Mouse (Mus musculus) kidney, embryonic 15.5 days (tissue): ENCODE results near the gene Man1a. TPM values are rescaled to one million over a fixed set of nuclear protein-coding genes. Genes with fewer than 3 reads are reported as not detected.

Experiments used
- ATAC-seq: fragments of 200-750 bp; cut with Nextera tagmentation; replicated peaks from 2 replicates; pipeline ENCODE4 v1.8.0; 2017; ENCODE audit warnings: moderate TSS enrichment; ENCODE audit not compliant: low FRiP score
- H3K27ac ChIP-seq: fragments of 300-500 bp; sonication (generic); 2 replicates; pipeline ENCODE4 v1.5.1; 2015; ENCODE audit warnings: mild to moderate bottlenecking, inconsistent platforms
- H3K27me3 ChIP-seq: fragments of 300-500 bp; sonication (generic); 2 replicates; pipeline ENCODE4 v1.6.1; 2015; ENCODE audit warnings: inconsistent platforms
- H3K36me3 ChIP-seq: fragments of 300-500 bp; sonication (generic); 2 replicates; pipeline ENCODE4 v1.6.1; 2015; ENCODE audit warnings: inconsistent platforms
- H3K4me1 ChIP-seq: fragments of 300-500 bp; sonication (generic); 2 replicates; pipeline ENCODE4 v1.6.1; 2015; ENCODE audit warnings: inconsistent platforms
- H3K4me2 ChIP-seq: fragments of 300-500 bp; sonication (generic); 2 replicates; pipeline ENCODE4 v1.6.1; 2015; ENCODE audit warnings: moderate library complexity, mild to moderate bottlenecking, inconsistent platforms
- H3K4me3 ChIP-seq: fragments of 300-500 bp; sonication (generic); replicated peaks from 2 replicates; pipeline ENCODE4 v1.5.1; 2015; ENCODE audit warnings: mild to moderate bottlenecking, inconsistent platforms
- H3K9ac ChIP-seq: fragments of 300-500 bp; sonication (generic); 2 replicates; pipeline ENCODE4 v1.6.1; 2015; ENCODE audit warnings: mild to moderate bottlenecking, inconsistent platforms
- H3K9me3 ChIP-seq: fragments of 300-500 bp; sonication (generic); replicated peaks from 2 replicates; pipeline ENCODE4 v1.6.1; 2016; ENCODE audit warnings: inconsistent platforms
- WGBS: fragments of 180-500 bp; shearing (Covaris S2); methylation state at CpG from one replicate; pipeline ENCODE4 v1.1.7; 2015; ENCODE audit warnings: mixed read lengths; 5-methylcytosine and 5-hydroxymethylcytosine counted together
- polyA plus RNA-seq: library from polyadenylated mRNA; unstranded; fragments of >200 nt; fragmentation: Nextera tagmentation; extraction: Ambion mirVana; gene quantifications from 2 replicates; pipeline ENCODE4 v1.2.1, GENCODE M21; 2015

Man1a gene
- polyA plus RNA-seq, 1 experiment from 2014 or later: 8.4 TPM

DNA sequence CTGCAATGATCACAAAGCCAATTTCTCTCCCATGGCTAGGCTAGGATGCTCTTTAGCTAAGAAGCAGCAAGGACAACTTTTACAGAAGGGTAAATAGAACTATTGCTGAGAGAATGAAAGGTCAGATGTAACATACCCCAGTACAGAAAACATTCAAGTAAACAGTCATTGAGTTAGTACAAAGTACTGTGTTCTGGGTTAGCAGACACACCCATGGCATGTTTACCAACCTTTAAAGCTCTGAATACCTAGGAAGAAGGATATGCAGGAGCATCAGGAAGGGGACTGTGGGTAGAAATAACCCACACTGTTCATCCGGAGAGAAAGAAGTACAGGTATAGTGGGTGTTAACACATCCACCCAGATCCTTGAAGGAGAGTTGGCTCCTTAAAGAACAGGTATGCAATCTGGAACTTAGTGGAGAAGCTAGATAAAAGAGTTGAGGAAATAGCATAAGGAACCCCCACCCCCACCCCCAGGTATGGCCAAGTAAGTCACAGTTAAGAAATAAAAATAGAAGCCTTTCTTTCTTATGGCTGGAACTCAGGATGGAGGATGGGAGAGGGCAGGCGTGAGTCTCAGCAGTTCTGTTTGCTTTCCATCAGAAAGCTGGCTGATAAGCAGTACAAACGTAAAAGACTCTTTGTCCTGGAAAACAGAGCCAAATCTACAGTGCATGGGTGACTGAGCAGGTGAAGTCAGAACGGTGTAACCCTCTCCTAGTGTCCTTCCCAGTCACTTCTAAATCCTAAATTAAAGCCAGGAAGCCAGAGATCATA, 146.5 kb downstream of the Man1a start:
- no peaks in the 10 kb centered on the region for H3K9me3 ChIP-seq
- H3K4me2 ChIP-seq: no peak overlapping the region
- H3K36me3 ChIP-seq: peaks cover 12% of the 10 kb centered on the region; the same call in 1 of the 2 replicates
- 41% methylated on average over 4 of the region's 4 CpGs for WGBS
- ATAC-seq: no peak
- no peak overlapping the region for H3K9ac ChIP-seq
- H3K27me3 ChIP-seq: no peaks in the 10 kb centered on the region
- H3K27ac ChIP-seq: no peak overlapping the region
- H3K4me1 ChIP-seq: no peaks in the 10 kb centered on the region
- H3K4me3 ChIP-seq: no peak overlapping the region

DNA sequence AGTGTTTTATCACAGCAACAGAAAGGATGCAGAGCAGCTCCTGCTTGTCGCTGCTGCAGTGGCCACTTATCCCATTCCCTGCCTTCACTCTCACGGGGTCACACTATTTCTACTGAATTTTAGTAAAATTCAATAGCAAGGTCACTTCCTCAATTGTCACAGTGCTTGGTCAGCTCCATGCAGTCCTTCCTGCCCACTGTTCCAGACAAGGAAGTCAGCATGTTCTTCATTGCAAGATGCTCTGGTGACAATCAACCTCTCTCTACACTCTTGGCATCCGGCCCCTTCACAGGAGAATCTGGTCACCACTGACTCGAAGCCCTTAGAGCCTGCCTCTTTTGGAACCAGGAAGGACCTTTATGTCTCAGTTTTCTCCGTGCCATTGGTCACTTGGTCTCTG, 148.5 kb downstream of the Man1a start:
- Histone ChIP-seq H3K4me2 (no peak overlapping the region), H3K4me1 (no peaks in the 10 kb centered on the region), H3K9me3 (no peaks in the 10 kb centered on the region), H3K4me3 (no peak overlapping the region), H3K27ac (no peak overlapping the region), H3K9ac (no peak overlapping the region), H3K36me3 (peaks cover 11% of the 10 kb centered on the region), H3K27me3 (no peaks in the 10 kb centered on the region)
- WGBS: 77% methylated on average over 5 of the region's 5 CpGs
- no peak for ATAC-seq

DNA sequence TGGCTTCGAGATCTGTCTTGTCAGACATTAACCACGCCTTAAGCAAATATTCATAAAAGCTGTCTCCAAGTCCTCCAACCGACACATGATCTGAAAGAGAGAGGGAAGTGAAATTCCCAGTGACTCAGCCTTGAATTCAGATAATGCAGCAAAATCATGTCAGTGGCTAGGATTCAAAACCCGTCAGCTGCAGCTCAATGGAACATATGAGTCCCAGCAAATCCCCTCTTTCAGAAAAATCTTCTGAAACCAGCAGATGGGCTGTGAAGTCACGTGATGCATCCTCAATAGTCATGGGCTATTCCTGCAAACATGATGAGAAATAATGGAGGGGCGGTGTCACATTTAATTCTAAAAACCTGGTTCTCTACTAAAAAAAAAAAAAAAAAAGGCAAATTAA, 151.0 kb downstream of the Man1a start:
- no peaks in the 10 kb centered on the region for H3K27me3 ChIP-seq
- H3K4me2 ChIP-seq: no peak overlapping the region
- H3K9me3 ChIP-seq: no peaks in the 10 kb centered on the region
- no peaks in the 10 kb centered on the region for H3K4me1 ChIP-seq
- peaks cover 6% of the 10 kb centered on the region; the same call in 1 of the 2 replicates for H3K36me3 ChIP-seq
- no peak overlapping the region for H3K27ac ChIP-seq
- H3K4me3 ChIP-seq: no peak overlapping the region
- H3K9ac ChIP-seq: no peak overlapping the region
- 87% methylated on average over 6 of the region's 6 CpGs for WGBS
- no peak for ATAC-seq

DNA sequence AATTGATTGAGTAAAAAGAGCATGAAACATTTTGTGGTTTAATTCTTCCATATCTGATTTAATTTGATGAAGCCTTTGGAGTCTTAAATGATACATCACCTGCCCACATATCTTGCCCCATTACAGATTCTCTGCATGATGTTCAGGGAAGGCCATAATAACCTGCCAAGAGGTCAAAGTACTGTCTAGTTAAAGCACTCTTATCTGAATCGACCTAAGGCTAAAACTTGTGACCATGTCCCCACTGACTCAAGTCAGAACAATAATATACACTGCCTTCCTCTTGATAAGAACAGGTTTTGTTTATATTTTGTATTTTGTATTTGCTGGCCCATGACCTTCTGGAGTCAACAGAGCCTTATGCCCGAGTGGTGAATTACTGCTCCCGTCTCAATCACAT, 154.2 kb downstream of the Man1a start:
- 83% methylated on average over 3 of the region's 3 CpGs for WGBS
- Histone ChIP-seq H3K27ac (no peak overlapping the region), H3K36me3 (peaks cover 15% of the 10 kb centered on the region), H3K4me2 (no peak overlapping the region), H3K4me3 (no peak overlapping the region), H3K27me3 (no peaks in the 10 kb centered on the region), H3K9me3 (no peaks in the 10 kb centered on the region), H3K4me1 (no peaks in the 10 kb centered on the region), H3K9ac (no peak overlapping the region)
- no peak for ATAC-seq

DNA sequence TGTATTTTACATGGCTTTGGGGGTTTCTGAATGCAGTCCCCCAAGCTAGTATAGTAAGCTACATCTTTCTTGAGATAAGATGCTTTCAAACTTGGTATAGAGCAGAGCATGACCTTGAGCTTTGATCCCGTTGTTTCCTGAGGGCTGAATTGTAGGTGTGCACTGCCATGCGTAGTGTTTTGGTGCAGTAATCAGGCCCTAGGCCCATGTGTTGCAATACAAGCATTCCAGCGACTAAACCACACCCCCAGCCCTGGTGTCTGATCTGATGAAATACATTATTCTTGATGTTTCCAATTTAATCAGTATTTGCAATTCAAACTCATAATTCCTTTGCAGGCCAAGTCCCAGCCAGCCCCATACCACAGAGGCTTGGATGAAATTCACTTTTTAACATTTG, 158.9 kb downstream of the Man1a start:
- 79% methylated on average over 3 of the region's 3 CpGs for WGBS
- ATAC-seq: 0 out of 2 replicates have a peak, but pooled peaks have one; percentile 29
- Histone ChIP-seq H3K27ac (no peak overlapping the region), H3K36me3 (peaks cover 11% of the 10 kb centered on the region; the same call in 1 of the 2 replicates), H3K9ac (no peak overlapping the region), H3K4me3 (no peak overlapping the region), H3K4me2 (no peak overlapping the region), H3K9me3 (no peaks in the 10 kb centered on the region), H3K27me3 (no peaks in the 10 kb centered on the region), H3K4me1 (peaks cover 8% of the 10 kb centered on the region)

DNA sequence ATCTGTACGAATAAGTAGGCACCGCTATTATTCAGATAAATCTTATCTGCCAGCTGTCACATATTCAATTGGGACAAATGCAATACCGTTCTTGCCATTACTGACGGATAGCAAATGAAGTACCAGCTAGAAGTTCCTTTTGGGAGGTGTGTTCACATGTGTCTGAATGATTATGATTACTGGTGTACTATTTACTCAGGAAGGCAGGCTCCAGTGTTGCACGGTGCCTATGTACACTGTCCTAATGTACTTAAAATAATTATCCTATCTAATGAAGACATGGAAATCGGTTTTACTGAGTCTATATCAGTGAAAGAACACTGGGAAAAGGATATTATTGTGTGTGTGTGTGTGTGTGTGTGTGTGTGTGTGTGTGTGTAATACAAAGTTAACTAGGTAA, 160.7 kb downstream of the Man1a start:
- H3K36me3 ChIP-seq: peaks cover 11% of the 10 kb centered on the region; the same call in 1 of the 2 replicates
- no peak for ATAC-seq
- 63% methylated on average over 6 of the region's 6 CpGs for WGBS
- H3K4me2 ChIP-seq: peak overlapping the region; percentile 27; the same call in 1 of the 2 replicates
- no peaks in the 10 kb centered on the region for H3K9me3 ChIP-seq
- H3K4me1 ChIP-seq: peaks cover 8% of the 10 kb centered on the region
- H3K27ac ChIP-seq: peak overlapping the region; percentile 22; the same call in 1 of the 2 replicates
- H3K27me3 ChIP-seq: no peaks in the 10 kb centered on the region
- no peak overlapping the region for H3K4me3 ChIP-seq
- no peak overlapping the region for H3K9ac ChIP-seq

DNA sequence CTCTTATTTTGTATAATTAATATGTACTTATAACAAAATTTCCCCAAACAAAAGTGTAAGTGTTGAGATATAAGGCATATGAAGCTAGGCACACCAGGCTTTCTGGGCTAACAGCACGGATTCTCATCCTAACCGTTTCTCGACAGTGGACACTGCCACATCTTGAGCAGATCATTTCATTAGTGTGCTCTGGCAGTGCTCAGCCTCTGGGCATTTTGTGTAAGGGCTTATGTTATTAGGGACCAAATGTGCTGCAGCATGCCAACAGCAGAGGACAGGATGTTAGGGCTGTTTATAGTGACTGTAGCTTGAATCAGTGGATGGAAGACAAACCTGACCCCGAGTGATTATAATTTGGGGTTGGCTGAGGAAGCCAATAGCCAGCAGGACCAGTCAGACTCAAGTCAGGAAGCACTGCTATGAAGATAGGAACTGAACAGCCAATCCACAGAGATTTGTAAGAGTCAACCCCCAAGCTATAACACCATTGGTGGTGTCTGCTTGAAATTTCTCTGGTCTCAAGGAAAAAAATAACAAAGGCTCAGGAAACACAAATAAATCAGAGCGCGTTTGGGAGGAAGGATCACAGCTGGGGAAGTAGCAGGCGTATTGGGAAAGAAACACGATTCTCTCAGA, 161.3 kb downstream of the Man1a start:
- ATAC-seq: peak; percentile 90
- H3K27me3 ChIP-seq: no peaks in the 10 kb centered on the region
- 40% methylated on average over 8 of the region's 8 CpGs for WGBS
- no peak overlapping the region for H3K4me3 ChIP-seq
- peak overlapping the region; percentile 68; the same call in 1 of the 2 replicates for H3K27ac ChIP-seq
- H3K4me2 ChIP-seq: peak overlapping the region; percentile 27; the same call in 1 of the 2 replicates
- peaks cover 11% of the 10 kb centered on the region; the same call in 1 of the 2 replicates for H3K36me3 ChIP-seq
- no peaks in the 10 kb centered on the region for H3K9me3 ChIP-seq
- H3K9ac ChIP-seq: no peak overlapping the region
- peaks cover 8% of the 10 kb centered on the region for H3K4me1 ChIP-seq

DNA sequence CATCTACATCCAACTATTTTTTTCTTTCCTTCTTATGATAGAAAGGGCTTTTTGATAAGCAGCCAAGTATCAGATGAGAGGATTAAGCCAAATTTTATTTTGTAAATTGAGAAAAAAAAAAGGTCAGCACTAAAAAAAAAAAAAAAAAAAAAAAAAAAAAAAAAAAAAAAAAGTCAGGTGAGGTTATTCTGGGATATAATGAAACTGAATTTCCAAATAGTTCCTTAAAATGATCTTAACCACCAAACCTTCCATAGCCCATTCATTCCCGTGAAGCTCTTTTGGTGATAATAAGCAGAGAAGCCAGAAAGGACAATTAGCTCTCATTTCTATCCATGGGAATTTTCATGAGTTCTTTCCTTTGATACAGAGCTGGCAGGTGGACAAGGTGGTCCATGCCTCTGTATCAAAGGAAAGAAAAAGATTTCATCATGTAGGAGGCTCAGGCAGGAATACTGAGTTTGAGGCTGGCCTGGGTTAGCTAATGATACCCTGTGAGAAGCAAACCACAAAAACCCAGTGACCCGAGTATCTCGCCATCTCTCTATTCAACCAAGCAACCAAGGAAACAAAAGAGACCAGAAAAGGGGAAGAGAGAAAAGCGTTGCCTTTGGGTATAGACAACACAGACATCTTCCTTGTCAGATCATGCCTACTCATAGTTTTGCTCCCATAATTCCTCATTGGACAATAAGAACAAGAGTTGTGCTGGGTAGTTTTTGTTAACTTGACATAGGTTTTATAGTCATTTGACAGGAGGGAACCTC, 162.7 kb downstream of the Man1a start:
- Histone ChIP-seq H3K9ac (no peak overlapping the region), H3K4me2 (no peak overlapping the region), H3K9me3 (no peaks in the 10 kb centered on the region), H3K4me3 (no peak overlapping the region), H3K36me3 (peaks cover 7% of the 10 kb centered on the region; the same call in 1 of the 2 replicates), H3K27me3 (no peaks in the 10 kb centered on the region), H3K4me1 (peaks cover 8% of the 10 kb centered on the region), H3K27ac (no peak overlapping the region)
- ATAC-seq: no peak
- WGBS: 93% methylated on average over 4 of the region's 4 CpGs

DNA sequence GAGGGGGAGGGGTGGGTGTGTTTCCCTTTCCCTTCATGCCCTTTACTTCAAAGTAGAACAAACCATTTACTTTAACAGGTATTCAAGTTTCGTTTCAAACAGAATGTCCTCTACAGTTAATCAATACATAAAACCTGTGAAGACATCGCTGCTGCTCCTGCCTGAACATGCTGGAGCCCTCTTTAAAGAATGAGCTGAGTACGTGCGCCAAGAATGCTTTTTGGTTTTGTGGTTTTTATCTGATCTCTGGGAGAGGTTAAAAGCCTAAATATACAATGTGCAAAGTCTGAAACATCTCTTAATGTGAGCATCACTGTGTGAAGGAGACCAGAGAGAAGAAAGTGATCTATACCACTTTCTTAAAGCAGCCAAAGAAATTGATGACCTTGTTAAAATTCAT, 186.9 kb downstream of the Man1a start:
- H3K4me2 ChIP-seq: no peak overlapping the region
- H3K4me3 ChIP-seq: no peak overlapping the region
- H3K9ac ChIP-seq: no peak overlapping the region
- H3K27ac ChIP-seq: no peak overlapping the region
- H3K27me3 ChIP-seq: no peaks in the 10 kb centered on the region
- H3K36me3 ChIP-seq: no peaks in the 10 kb centered on the region
- WGBS: 54% methylated on average over 4 of the region's 4 CpGs
- no peaks in the 10 kb centered on the region for H3K4me1 ChIP-seq
- ATAC-seq: no peak
- H3K9me3 ChIP-seq: no peaks in the 10 kb centered on the region

DNA sequence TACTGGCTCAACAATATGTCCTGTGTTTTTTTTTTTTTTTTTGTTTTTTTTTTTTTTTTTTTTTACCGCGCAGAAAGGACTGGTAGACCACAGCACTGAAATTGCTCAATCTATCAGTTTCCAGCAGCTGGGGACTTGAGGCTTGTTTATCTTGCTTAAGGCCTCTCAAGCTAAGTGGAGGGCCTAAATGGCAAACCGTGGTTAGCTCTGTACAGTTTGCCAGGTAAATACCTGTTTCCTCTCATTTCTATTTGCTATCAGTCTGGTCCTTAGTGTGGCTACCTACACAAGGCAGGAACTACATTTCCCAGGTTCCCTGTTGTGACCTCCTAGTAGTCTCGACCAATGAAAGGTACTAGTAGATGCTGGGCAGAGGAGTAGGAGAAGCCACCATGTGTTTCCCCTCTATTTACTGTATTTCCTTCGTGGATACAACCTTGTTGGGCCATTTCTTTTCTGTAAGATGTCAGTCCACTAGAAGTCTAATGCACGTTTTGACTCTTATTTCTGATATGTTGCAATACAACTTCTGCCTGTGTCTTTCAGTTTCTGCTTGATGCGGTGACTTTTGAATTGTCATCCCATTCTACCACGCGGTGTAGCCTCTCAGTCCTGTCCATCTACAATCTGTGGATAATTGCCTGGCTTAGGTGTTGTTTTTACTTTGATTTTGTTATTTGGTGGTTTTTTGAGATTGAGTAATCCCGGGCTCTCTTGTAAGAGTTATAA, 187.9 kb downstream of the Man1a start:
- Histone ChIP-seq H3K4me2 (no peak overlapping the region), H3K9me3 (no peaks in the 10 kb centered on the region), H3K4me3 (no peak overlapping the region), H3K4me1 (no peaks in the 10 kb centered on the region), H3K36me3 (no peaks in the 10 kb centered on the region), H3K27me3 (no peaks in the 10 kb centered on the region), H3K9ac (no peak overlapping the region), H3K27ac (no peak overlapping the region)
- no peak for ATAC-seq
- WGBS: 77% methylated on average over 10 of the region's 10 CpGs

DNA sequence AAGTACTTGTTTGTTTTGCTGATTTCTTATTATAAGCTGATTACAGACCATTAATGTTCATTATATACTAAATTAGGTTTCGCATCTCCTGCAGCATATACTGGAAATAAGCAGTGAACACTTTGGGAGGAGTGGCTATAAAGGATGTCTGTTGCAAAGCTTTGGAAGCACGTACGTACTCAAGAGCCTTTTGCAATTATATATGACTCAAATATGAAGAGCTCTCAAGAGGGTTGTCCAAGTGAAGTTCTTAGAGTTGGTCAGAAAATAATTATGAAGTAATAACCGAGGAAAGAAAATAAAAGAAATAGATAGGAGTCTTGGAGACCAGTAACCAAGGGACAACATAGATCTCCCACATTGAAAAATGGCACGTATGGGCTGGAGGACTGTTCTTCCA, 189.9 kb downstream of the Man1a start:
- Histone ChIP-seq H3K4me2 (no peak overlapping the region), H3K4me1 (no peaks in the 10 kb centered on the region), H3K9ac (no peak overlapping the region), H3K36me3 (no peaks in the 10 kb centered on the region), H3K9me3 (no peaks in the 10 kb centered on the region), H3K27me3 (no peaks in the 10 kb centered on the region), H3K4me3 (no peak overlapping the region), H3K27ac (no peak overlapping the region)
- no peak for ATAC-seq
- WGBS: 90% methylated on average over 5 of the region's 5 CpGs
